Mouse (Mus musculus): ENCODE results near the gene Bsdc1. TPM values are rescaled to one million over a fixed set of nuclear protein-coding genes. Genes with fewer than 3 reads are reported as not detected.

The Bsdc1 gene
- polyA plus RNA-seq, 1 experiment from 2014 or later, result 32.4 TPM

DNA sequence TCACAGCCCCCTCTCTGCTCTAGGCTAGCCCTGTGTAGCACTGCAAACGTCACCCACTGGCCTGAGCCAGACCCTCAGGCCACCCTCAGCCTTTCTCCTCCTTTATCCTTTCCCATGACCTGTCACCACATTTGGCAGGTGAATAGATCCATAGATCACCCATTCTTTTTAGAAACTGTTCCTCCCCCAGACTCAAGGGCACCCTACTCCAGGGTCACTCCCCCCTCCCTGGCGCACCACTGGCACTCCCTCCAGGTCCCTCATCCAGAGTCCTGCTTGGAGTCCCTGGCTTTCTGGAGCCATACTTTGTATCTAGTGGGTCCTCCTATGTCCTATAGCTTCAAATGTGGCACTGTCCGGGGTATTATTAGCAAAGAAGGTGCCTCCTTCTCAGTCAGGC lies 44.1 kb downstream of the Bsdc1 start:
- no peak overlapping the region for H3K27ac ChIP-seq (replicated peaks)
- H3K9me3 ChIP-seq (replicated peaks), result no peaks in the 10 kb centered on the region
- ATAC-seq (ENCODE audit: insufficient number of reproducible peaks, low FRiP score, low TSS enrichment, low read depth), result no peak
- no peak overlapping the region for H3K4me3 ChIP-seq (replicated peaks)
- no peak overlapping the region for H3K4me2 ChIP-seq (replicated peaks)
- H3K4me1 ChIP-seq, result peaks cover 21% of the 10 kb centered on the region
- H3K9ac ChIP-seq, result no peak overlapping the region
- no peaks in the 10 kb centered on the region for H3K36me3 ChIP-seq
- 77% methylated on average over 3 of the region's 3 CpGs for WGBS
- no peaks in the 10 kb centered on the region for H3K27me3 ChIP-seq

DNA sequence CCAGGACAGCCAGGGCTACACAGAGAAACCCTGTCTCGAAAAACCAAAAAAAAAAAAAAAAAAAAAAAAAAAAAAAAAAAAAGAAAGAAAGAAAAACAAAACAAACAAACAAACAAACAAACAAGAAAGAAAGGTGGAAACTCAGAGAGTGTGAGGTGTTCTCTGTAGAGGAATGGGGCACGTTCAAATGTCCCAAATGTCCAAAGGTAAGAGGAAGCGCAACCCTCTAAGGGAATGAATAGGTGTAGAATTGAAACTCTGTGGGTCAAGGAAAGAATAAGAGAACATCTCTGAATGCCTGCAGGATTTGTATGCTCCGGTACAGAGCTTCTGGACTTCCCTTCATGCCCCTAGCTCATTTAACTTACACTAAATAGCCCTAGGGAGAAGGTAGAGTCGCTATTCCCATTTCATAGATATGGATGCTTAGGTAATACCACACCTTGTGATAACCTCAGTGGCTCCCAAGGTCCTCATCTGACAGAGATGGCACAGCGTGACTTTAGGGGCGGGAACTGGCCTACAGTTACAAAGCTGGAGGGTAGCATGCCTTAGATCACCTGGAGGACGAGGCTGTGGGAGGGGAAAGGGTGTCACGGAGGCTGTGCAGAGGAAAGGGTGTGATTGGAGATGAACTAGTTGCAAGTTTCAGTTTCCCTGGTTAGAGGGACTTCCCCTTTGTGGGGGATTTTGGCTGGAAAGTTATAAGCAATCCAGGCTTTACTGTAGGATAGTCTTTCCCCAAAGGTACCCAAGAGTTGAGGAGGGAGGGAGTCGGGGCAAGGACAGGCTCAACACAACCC lies 46.3 kb downstream of the Bsdc1 start:
- 62% methylated on average over 9 of the region's 10 CpGs for WGBS
- no peak for ATAC-seq (ENCODE audit: insufficient number of reproducible peaks, low FRiP score, low TSS enrichment, low read depth)
- H3K4me2 ChIP-seq (replicated peaks), result no peak overlapping the region
- no peak overlapping the region for H3K4me3 ChIP-seq (replicated peaks)
- no peaks in the 10 kb centered on the region for H3K27me3 ChIP-seq
- no peaks in the 10 kb centered on the region for H3K9me3 ChIP-seq (replicated peaks)
- no peaks in the 10 kb centered on the region for H3K36me3 ChIP-seq
- H3K27ac ChIP-seq (replicated peaks), result no peak overlapping the region
- H3K4me1 ChIP-seq, result peaks cover 28% of the 10 kb centered on the region
- no peak overlapping the region for H3K9ac ChIP-seq

DNA sequence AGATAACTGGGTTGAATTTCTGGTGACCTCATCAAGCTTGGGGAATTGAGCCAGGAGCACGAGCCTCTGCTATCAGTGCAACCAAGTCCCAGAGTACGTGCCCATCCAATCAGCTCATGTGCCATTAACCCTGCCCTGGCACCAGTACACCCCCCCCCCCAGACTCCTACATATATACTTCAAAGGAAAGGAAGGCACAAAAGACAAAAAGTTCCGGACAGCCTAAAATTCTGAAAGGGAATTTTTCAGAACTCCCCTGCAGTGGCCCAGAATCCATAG lies 46.8 kb downstream of the Bsdc1 start:
- Histone ChIP-seq H3K4me3 (replicated peaks) (no peak overlapping the region), H3K4me2 (replicated peaks) (no peak overlapping the region), H3K9ac (no peak overlapping the region), H3K27ac (replicated peaks) (no peak overlapping the region), H3K9me3 (replicated peaks) (no peaks in the 10 kb centered on the region), H3K4me1 (peaks cover 28% of the 10 kb centered on the region), H3K36me3 (no peaks in the 10 kb centered on the region), H3K27me3 (no peaks in the 10 kb centered on the region)
- WGBS, result 64% methylated on average over 3 of the region's 3 CpGs
- ATAC-seq (ENCODE audit: insufficient number of reproducible peaks, low FRiP score, low TSS enrichment, low read depth), result no peak

DNA sequence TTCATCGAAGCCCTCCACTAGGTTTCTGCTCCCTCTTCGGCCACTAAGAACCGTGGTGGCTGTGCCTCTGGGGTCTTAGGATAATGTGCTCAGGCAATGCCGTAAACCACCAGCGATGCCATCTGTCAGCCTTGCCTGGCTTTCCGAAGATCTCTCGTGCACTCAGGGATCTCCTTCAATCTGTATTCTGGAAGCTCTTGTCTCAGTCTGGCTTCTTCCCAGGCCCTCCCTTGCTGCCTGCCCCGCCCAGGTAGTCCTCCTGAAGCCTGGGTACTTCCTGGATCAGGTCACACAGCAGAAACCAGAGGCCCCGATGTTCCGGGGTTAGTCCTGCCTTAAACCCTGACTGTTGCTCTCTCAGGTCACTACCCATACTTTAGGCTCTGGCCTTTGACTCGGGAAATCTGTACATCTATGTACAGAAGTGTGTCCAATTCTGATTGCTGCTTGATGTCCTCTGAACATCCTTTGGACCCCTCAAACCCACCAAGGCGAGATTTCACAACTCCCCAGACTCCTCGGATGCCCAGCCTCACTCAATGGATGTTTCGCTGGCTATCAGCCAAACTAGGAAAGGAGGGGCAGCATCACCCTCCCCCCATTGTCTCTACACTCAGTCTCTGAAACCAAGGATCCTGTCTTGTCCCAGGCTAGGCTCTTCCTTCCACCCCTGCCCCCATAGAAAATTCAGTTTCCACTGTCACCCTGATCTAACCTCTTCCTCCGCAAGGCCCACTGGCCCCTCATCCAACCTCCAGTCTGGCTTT lies 47.6 kb downstream of the Bsdc1 start:
- Histone ChIP-seq H3K9me3 (replicated peaks) (no peaks in the 10 kb centered on the region), H3K4me1 (peaks cover 25% of the 10 kb centered on the region), H3K27me3 (no peaks in the 10 kb centered on the region), H3K4me2 (replicated peaks) (no peak overlapping the region), H3K9ac (no peak overlapping the region), H3K27ac (replicated peaks) (no peak overlapping the region), H3K36me3 (no peaks in the 10 kb centered on the region), H3K4me3 (replicated peaks) (no peak overlapping the region)
- WGBS, result 57% methylated on average over 15 of the region's 15 CpGs
- ATAC-seq (ENCODE audit: insufficient number of reproducible peaks, low FRiP score, low TSS enrichment, low read depth), result no peak

DNA sequence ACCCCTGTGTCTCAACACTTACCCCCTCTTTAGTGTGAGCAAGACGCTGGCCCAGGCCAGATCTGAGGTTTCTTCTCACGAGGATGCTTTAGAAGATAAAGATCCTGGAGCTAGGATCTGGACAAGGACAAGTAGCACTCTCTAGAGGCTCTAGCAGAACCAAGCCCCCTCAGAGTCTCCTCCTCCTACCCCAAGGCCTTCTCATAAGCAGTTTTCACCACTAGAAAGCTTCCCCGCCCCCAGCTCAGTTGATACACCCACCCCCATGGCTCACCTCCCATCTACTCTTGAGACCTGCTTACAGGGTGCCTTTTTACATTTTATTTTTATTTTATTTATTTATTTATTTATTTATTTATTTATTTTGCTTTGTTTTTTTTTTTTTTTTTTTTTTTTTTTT lies 48.3 kb downstream of the Bsdc1 start:
- Histone ChIP-seq H3K9ac (no peak overlapping the region), H3K27ac (replicated peaks) (no peak overlapping the region), H3K27me3 (no peaks in the 10 kb centered on the region), H3K36me3 (no peaks in the 10 kb centered on the region), H3K9me3 (replicated peaks) (no peaks in the 10 kb centered on the region), H3K4me2 (replicated peaks) (no peak overlapping the region), H3K4me3 (replicated peaks) (no peak overlapping the region), H3K4me1 (peaks cover 25% of the 10 kb centered on the region)
- WGBS, result 63% methylated on average over 3 of the region's 3 CpGs
- no peak for ATAC-seq (ENCODE audit: insufficient number of reproducible peaks, low FRiP score, low TSS enrichment, low read depth)

DNA sequence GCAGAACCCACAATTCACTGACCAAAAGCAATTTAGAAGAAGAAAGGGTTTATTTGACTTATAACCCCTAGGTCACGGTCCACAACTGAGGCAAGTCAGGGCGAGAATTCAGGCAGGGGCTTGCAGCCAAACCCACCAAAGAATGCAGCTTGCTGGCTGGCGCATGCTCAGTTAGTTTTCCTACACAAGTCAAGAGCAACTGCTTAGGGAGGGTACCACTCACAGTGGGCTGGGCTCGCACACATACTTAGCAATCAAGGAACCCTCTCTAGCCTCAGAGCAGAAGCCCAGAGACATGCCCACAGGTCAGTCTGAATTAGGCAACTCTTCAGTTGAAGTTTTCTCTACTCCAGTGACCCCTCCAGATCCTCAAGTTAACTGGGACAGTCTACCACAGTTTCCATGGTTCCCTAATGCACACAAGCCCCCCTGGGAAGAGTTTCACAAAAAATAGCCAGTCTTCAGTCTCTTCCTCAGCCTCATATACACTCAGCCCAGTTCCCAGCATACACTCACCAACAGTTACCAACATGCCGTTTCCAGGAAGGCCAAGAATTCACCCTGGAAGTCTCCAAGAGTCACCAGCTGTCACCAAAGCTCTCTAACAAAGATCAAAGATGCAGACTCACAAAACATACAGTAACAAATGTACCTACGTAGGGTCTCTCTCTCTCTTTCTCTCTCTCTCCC lies 49.5 kb downstream of the Bsdc1 start:
- WGBS, result 34% methylated on average over 6 of the region's 6 CpGs
- no peak for ATAC-seq (ENCODE audit: insufficient number of reproducible peaks, low FRiP score, low TSS enrichment, low read depth)

DNA sequence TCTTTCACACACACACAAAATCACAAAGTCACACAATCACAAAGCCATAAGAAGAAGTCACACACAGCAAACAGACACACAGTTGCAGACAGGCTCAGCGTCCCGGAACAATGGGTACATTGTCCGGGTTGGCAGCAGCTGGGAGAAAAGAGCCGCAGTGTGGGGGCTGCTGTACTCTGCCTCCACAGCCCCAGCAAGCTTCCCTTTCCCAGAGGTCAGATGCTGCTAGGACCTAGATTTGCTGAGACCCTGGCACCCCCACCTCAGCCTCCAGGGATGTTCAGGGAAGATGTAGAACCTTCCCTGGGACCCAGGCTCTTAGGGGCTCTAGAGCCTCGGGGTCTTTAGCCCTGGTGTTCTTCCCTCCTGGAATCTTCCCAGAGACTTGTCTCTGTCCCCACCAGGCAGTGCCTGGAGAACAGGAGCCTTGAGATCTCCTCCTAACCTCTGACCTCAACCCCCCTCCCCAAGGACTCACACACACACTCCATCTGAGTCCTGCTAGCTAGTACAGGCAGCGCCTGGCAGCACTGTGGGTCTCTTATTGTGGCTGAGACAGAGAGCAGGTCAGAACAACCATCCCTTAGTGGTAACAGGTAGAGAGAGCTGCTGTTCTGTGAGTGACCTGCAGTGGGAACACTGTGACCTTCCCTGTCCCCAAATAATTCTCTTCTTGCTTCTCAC lies 50.2 kb downstream of the Bsdc1 start:
- Histone ChIP-seq H3K4me1 (peaks cover 39% of the 10 kb centered on the region), H3K4me3 (replicated peaks) (no peak overlapping the region), H3K9me3 (replicated peaks) (no peaks in the 10 kb centered on the region), H3K9ac (no peak overlapping the region), H3K4me2 (replicated peaks) (no peak overlapping the region), H3K27me3 (no peaks in the 10 kb centered on the region), H3K36me3 (peaks cover 2% of the 10 kb centered on the region), H3K27ac (replicated peaks) (peak overlapping the region; percentile 59; the same call in 1 of the 2 replicates)
- WGBS, result 23% methylated on average over 6 of the region's 6 CpGs
- ATAC-seq (ENCODE audit: insufficient number of reproducible peaks, low FRiP score, low TSS enrichment, low read depth), result no peak

More for the DNA sequence above, 49.5 kb downstream of the Bsdc1 start:
- Histone ChIP-seq H3K36me3 (no peaks in the 10 kb centered on the region), H3K9me3 (replicated peaks) (no peaks in the 10 kb centered on the region), H3K4me1 (peaks cover 36% of the 10 kb centered on the region), H3K9ac (no peak overlapping the region), H3K4me3 (replicated peaks) (no peak overlapping the region), H3K4me2 (replicated peaks) (no peak overlapping the region), H3K27ac (replicated peaks) (peak overlapping the region; percentile 59; the same call in 1 of the 2 replicates), H3K27me3 (no peaks in the 10 kb centered on the region)

DNA sequence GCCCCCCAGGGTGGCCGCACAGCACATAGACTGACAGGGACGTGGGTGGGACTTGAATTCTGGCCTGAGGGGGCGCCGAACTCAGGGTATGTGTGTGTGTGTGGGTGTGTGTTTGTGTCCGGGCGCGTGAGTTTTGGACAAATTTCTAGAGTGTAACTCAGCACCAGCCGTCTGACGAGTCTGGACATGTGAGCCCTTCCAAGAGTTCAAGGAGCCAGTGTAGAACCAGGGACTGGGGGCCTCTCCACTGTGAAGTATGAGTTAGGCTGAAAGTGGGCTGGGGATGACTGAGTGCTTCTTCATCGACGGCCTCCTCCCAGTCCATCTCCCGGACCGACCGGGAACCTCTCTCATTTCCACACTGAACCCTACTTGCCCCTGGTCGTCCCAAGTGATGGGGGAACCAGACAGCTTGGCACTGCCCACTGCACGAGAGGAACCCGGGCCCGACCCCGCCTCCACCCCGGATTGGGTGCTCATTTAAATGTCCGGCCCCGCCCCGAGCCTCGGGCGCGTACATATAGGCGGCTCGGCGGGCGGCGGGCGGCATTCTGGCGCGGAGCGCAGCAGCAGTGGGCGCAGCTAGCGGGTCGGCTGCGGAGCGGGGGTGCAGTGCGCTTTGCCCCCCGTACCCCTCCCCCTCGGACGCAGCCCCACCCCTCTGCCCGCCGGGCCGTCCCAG lies 51.8 kb downstream of the Bsdc1 start, which contains the start of gene Marcksl1:
Marcksl1 (plus strand) TSS at position 496 of the 682 bp plus-strand sequence.
- H3K4me2 ChIP-seq (replicated peaks), result peak within 1 kb of the TSS; percentile 65
- H3K36me3 ChIP-seq, result peaks cover 18% of the 10 kb centered on the region
- WGBS, result 4% methylated on average over 47 of the region's 47 CpGs
- H3K4me3 ChIP-seq (replicated peaks), result peak within 1 kb of the TSS; percentile 94
- H3K27ac ChIP-seq (replicated peaks), result peak within 1 kb of the TSS; percentile 95
- H3K9ac ChIP-seq, result peak within 1 kb of the TSS; percentile 99
- H3K27me3 ChIP-seq, result no peaks in the 10 kb centered on the region
- ATAC-seq (ENCODE audit: insufficient number of reproducible peaks, low FRiP score, low TSS enrichment, low read depth), result peak; percentile 90
- peaks cover 42% of the 10 kb centered on the region for H3K4me1 ChIP-seq
- no peaks in the 10 kb centered on the region for H3K9me3 ChIP-seq (replicated peaks)

DNA sequence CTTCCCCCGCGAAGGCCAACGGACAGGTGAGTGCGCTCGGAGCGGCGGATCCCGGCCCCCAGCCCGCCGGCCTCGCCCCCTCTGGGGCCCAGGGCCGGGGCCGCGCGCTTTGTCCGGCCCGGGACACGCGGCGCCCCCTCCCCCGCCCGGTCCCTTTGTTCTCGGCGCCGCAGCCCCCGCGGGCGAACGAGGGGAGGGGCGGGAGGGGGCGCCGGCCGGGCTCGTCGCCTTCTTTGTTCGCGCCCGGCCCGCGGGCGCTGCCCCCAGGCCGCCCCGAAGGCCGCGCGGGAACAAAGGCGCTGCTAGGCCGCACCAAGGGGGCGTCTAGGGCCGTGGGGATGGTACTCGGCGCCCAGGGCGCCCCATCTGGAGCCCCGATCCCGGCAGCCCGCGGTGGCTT lies 52.5 kb downstream of the Bsdc1 start:
- 0% methylated on average over 34 of the region's 57 CpGs for WGBS
- Histone ChIP-seq H3K4me1 (peaks cover 39% of the 10 kb centered on the region), H3K27ac (replicated peaks) (peak overlapping the region; percentile 95), H3K4me3 (replicated peaks) (peak overlapping the region; percentile 94), H3K4me2 (replicated peaks) (peak overlapping the region; percentile 65), H3K27me3 (no peaks in the 10 kb centered on the region), H3K9me3 (replicated peaks) (no peaks in the 10 kb centered on the region), H3K36me3 (peaks cover 24% of the 10 kb centered on the region), H3K9ac (peak overlapping the region; percentile 99)
- peak; percentile 41 for ATAC-seq (ENCODE audit: insufficient number of reproducible peaks, low FRiP score, low TSS enrichment, low read depth)

DNA sequence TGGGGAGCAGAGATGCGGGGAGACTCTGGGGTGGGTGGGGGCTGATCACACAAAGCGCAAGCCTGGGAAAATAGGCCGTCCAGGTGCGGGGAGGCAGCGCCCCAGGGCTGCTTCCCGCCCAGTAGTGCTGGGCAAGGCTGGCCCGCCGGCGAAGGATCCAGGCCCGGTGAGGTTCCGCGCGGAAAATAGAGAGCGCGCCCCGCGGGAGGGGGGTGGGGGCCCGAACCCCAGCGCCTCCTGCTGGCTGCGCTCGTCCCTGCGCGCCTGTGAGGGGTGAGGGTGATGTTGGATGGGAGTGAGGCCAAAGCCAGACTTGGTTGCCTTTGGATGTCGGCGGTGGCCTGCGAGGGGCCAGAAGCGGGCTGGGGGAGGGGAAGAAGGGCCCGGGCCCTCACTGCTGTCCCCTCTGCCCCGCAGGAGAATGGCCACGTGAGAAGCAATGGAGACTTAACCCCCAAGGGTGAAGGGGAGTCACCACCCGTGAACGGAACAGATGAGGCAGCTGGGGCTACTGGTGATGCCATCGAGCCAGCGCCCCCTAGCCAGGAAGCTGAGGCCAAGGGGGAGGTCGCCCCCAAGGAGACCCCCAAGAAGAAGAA lies 53.0 kb downstream of the Bsdc1 start:
- H3K27ac ChIP-seq (replicated peaks), result peak overlapping the region; percentile 95
- ATAC-seq (ENCODE audit: insufficient number of reproducible peaks, low FRiP score, low TSS enrichment, low read depth), result peak; percentile 30
- peaks cover 25% of the 10 kb centered on the region for H3K36me3 ChIP-seq
- peak overlapping the region; percentile 94 for H3K4me3 ChIP-seq (replicated peaks)
- H3K4me1 ChIP-seq, result peaks cover 39% of the 10 kb centered on the region
- no peaks in the 10 kb centered on the region for H3K27me3 ChIP-seq
- H3K9me3 ChIP-seq (replicated peaks), result no peaks in the 10 kb centered on the region
- peak overlapping the region; percentile 99 for H3K9ac ChIP-seq
- peak overlapping the region; percentile 65 for H3K4me2 ChIP-seq (replicated peaks)
- WGBS, result under 1% methylated on average over 35 of the region's 35 CpGs
